Mouse (Mus musculus) MEL (cell line): ENCODE data around the gene Pnkp. TPM values are rescaled to one million over a fixed set of nuclear protein-coding genes. Genes with fewer than 3 reads are reported as not detected.

Experiments used
- DNase-seq: peaks from one replicate; pipeline ENCODE4 v3.0.0; 2011; ENCODE audit warnings: low read depth, low spot score
- H3K27ac ChIP-seq: 2 replicates; pipeline ENCODE4 v1.5.1; 2012; ENCODE audit warnings: low read depth, mild to moderate bottlenecking, control low read depth, low read length, moderate library complexity; ENCODE audit not compliant: control insufficient read depth
- H3K27me3 ChIP-seq, 2 experiments: fragments of 150-350 bp in 1 of 2; sonication (generic) in 1 of 2; 2 replicates each; pipeline ENCODE4 v1.6.1; 2012; ENCODE audit warnings: low read length in 2 of 2, mild to moderate bottlenecking in 2 of 2, improper control_type of control experiment in 1 of 2, moderate library complexity in 1 of 2; ENCODE audit not compliant: insufficient read depth in 2 of 2, control insufficient read depth in 1 of 2
- H3K36me3 ChIP-seq, 2 experiments: 2 replicates each; pipeline ENCODE4 v1.6.1; 2012 to 2014; ENCODE audit warnings: low read length in 2 of 2, improper control_type of control experiment in 1 of 2, inconsistent platforms in 1 of 2, mild to moderate bottlenecking in 1 of 2; ENCODE audit not compliant: insufficient read depth in 2 of 2, control insufficient read depth in 1 of 2
- H3K4me1 ChIP-seq, 2 experiments: fragments of 150-350 bp in 1 of 2; sonication (generic) in 1 of 2; 2 replicates each; pipeline ENCODE4 v1.6.1; 2012; ENCODE audit warnings: low read length in 2 of 2, improper control_type of control experiment in 1 of 2, mild to moderate bottlenecking in 1 of 2; ENCODE audit not compliant: insufficient read depth in 2 of 2, control insufficient read depth in 1 of 2
- H3K4me3 ChIP-seq, 2 experiments: fragments of 150-350 bp in 1 of 2; sonication (generic) in 1 of 2; 2 replicates each; pipeline ENCODE4 v1.5.1; 2012; ENCODE audit warnings: low read depth in 2 of 2, low read length in 2 of 2, mild to moderate bottlenecking in 2 of 2, moderate library complexity in 2 of 2, control low read depth in 1 of 2, improper control_type of control experiment in 1 of 2; ENCODE audit not compliant: control insufficient read depth in 1 of 2, insufficient read depth in 1 of 2
- H3K79me2 ChIP-seq: 2 replicates; pipeline ENCODE4 v1.6.1; 2012; ENCODE audit warnings: mild to moderate bottlenecking, low read length, moderate library complexity; ENCODE audit not compliant: control insufficient read depth, poor library complexity, insufficient read depth
- H3K9ac ChIP-seq: 2 replicates; pipeline ENCODE4 v1.6.1; 2012; ENCODE audit warnings: low read depth, mild to moderate bottlenecking, control low read depth, low read length, moderate library complexity; ENCODE audit not compliant: control insufficient read depth, poor library complexity, severe bottlenecking
- H3K9me3 ChIP-seq: fragments of 150-350 bp; sonication (generic); replicated peaks from 2 replicates; pipeline ENCODE4 v1.6.1; 2012; ENCODE audit warnings: mild to moderate bottlenecking, low read length, improper control_type of control experiment, moderate library complexity; ENCODE audit not compliant: insufficient read depth
- BHLHE40 ChIP-seq: IDR thresholded peaks from 2 replicates; pipeline ENCODE4 v1.6.1; 2012; ENCODE audit warnings: low read depth, mild to moderate bottlenecking, inconsistent platforms, low read length, improper control_type of control experiment, borderline replicate concordance
- CHD2 ChIP-seq: IDR thresholded peaks from 2 replicates; pipeline ENCODE4 v1.6.1; 2011; ENCODE audit warnings: low read length, improper control_type of control experiment
- CTCF ChIP-seq, 3 experiments: IDR thresholded peaks in 2 of 3; conservative IDR thresholded peaks in 1 of 3; 2 replicates each; pipeline ENCODE4 v1.5.1; 2011 to 2012; ENCODE audit warnings: low read length in 3 of 3, low read depth in 2 of 3, mild to moderate bottlenecking in 2 of 3, improper control_type of control experiment in 1 of 3, inconsistent platforms in 1 of 3, mixed read lengths in 1 of 3, moderate library complexity in 1 of 3; ENCODE audit not compliant: control insufficient read depth in 1 of 3, insufficient read depth in 1 of 3, poor library complexity in 1 of 3, severe bottlenecking in 1 of 3
- E2F4 ChIP-seq: IDR thresholded peaks from 2 replicates; pipeline ENCODE4 v1.6.1; 2011; ENCODE audit warnings: low read depth, low read length, improper control_type of control experiment, borderline replicate concordance
- ELF1 ChIP-seq: IDR thresholded peaks from 2 replicates; pipeline ENCODE4 v1.6.1; 2014; ENCODE audit warnings: low read depth, mild to moderate bottlenecking, inconsistent platforms, low read length, improper control_type of control experiment, moderate library complexity
- EP300 ChIP-seq, 2 experiments: IDR thresholded peaks; 2 replicates each; pipeline ENCODE4 v1.6.1; 2011; ENCODE audit warnings: improper control_type of control experiment in 2 of 2, low read length in 2 of 2, low read depth in 1 of 2, mild to moderate bottlenecking in 1 of 2
- ETS1 ChIP-seq: IDR thresholded peaks from 2 replicates; pipeline ENCODE4 v1.6.1; 2012; ENCODE audit warnings: low read depth, mild to moderate bottlenecking, inconsistent platforms, low read length, improper control_type of control experiment, moderate library complexity
- GABPA ChIP-seq: IDR thresholded peaks from 2 replicates; pipeline ENCODE4 v1.6.1; 2012; ENCODE audit warnings: low read depth, mild to moderate bottlenecking, inconsistent platforms, low read length, improper control_type of control experiment, moderate library complexity
- GATA1 ChIP-seq: IDR thresholded peaks from 2 replicates; pipeline ENCODE4 v1.6.1; 2011; ENCODE audit warnings: low read depth, low read length, improper control_type of control experiment
- HCFC1 ChIP-seq: IDR thresholded peaks from 2 replicates; pipeline ENCODE4 v1.6.1; 2012; ENCODE audit warnings: low read depth, mild to moderate bottlenecking, inconsistent platforms, low read length, improper control_type of control experiment, moderate library complexity
- JUND ChIP-seq: IDR thresholded peaks from 2 replicates; pipeline ENCODE4 v1.6.1; 2011; ENCODE audit warnings: low read depth, mild to moderate bottlenecking, improper control_type of control experiment, low read length
- KAT2A ChIP-seq: conservative IDR thresholded peaks from 2 replicates; pipeline ENCODE4 v1.6.1; 2012; ENCODE audit warnings: low read depth, low read length, improper control_type of control experiment, inconsistent platforms
- MAX ChIP-seq: IDR thresholded peaks from 2 replicates; pipeline ENCODE4 v1.6.1; 2011; ENCODE audit warnings: low read length, improper control_type of control experiment
- MAZ ChIP-seq: IDR thresholded peaks from 2 replicates; pipeline ENCODE4 v1.6.1; 2012; ENCODE audit warnings: low read depth, mild to moderate bottlenecking, inconsistent platforms, low read length, improper control_type of control experiment
- MYB ChIP-seq: IDR thresholded peaks from 2 replicates; pipeline ENCODE4 v1.6.1; 2011; ENCODE audit warnings: mild to moderate bottlenecking, low read depth, low read length, improper control_type of control experiment
- MYC ChIP-seq: IDR thresholded peaks from 2 replicates; pipeline ENCODE4 v1.6.1; 2011; ENCODE audit warnings: low read depth, mild to moderate bottlenecking, low read length, improper control_type of control experiment, moderate library complexity
- POLR2AphosphoS2 ChIP-seq: IDR thresholded peaks from 2 replicates; pipeline ENCODE4 v1.6.1; 2011; ENCODE audit warnings: low read length, improper control_type of control experiment
- POLR2AphosphoS5 ChIP-seq: IDR thresholded peaks from 2 replicates; pipeline ENCODE4 v1.6.1; 2012; ENCODE audit warnings: low read depth, borderline replicate concordance, mild to moderate bottlenecking, inconsistent platforms, low read length, moderate library complexity, mixed read lengths
- RAD21 ChIP-seq: IDR thresholded peaks from 2 replicates; pipeline ENCODE4 v1.6.1; 2011; ENCODE audit warnings: mild to moderate bottlenecking, low read depth, low read length, improper control_type of control experiment
- RCOR1 ChIP-seq: IDR thresholded peaks from 2 replicates; pipeline ENCODE4 v1.6.1; 2012; ENCODE audit warnings: low read depth, mild to moderate bottlenecking, inconsistent platforms, low read length, improper control_type of control experiment
- SMC3 ChIP-seq: IDR thresholded peaks from 2 replicates; pipeline ENCODE4 v1.6.1; 2011; ENCODE audit warnings: low read depth, low read length, improper control_type of control experiment
- TAL1 ChIP-seq: IDR thresholded peaks from 2 replicates; pipeline ENCODE4 v1.6.1; 2012; ENCODE audit warnings: mild to moderate bottlenecking, inconsistent platforms, low read length, moderate library complexity, mixed read lengths
- TBP ChIP-seq: IDR thresholded peaks from 2 replicates; pipeline ENCODE4 v1.8.0; 2011; ENCODE audit warnings: low read depth, low read length, improper control_type of control experiment
- TCF12 ChIP-seq: IDR thresholded peaks from 2 replicates; pipeline ENCODE4 v1.6.1; 2014; ENCODE audit warnings: low read depth, mild to moderate bottlenecking, inconsistent platforms, low read length, improper control_type of control experiment, moderate library complexity
- UBTF ChIP-seq: IDR thresholded peaks from 2 replicates; pipeline ENCODE4 v1.6.1; 2012; ENCODE audit warnings: low read depth, mild to moderate bottlenecking, inconsistent platforms, low read length, improper control_type of control experiment, moderate library complexity, borderline replicate concordance; ENCODE audit not compliant: insufficient read depth
- USF1 ChIP-seq: IDR thresholded peaks from 2 replicates; pipeline ENCODE4 v1.6.1; 2014; ENCODE audit warnings: low read depth, mild to moderate bottlenecking, inconsistent platforms, low read length, improper control_type of control experiment, moderate library complexity
- USF2 ChIP-seq, 2 experiments: IDR thresholded peaks; 2 replicates each; pipeline ENCODE4 v1.6.1; 2011 to 2012; ENCODE audit warnings: improper control_type of control experiment in 2 of 2, low read length in 2 of 2, borderline replicate concordance in 1 of 2, inconsistent platforms in 1 of 2, low read depth in 1 of 2, mild to moderate bottlenecking in 1 of 2; ENCODE audit not compliant: insufficient read depth in 1 of 2
- ZNF384 ChIP-seq: IDR thresholded peaks from 2 replicates; pipeline ENCODE4 v1.6.1; 2012; ENCODE audit warnings: low read depth, mild to moderate bottlenecking, inconsistent platforms, low read length, improper control_type of control experiment
- polyA plus RNA-seq, 2 experiments: library from polyadenylated mRNA; stranded (reverse) in 1 of 2; unstranded in 1 of 2; fragments of >175 nt in 1 of 2; fragments of >200 nt in 1 of 2; gene quantifications; 2 replicates each; pipeline versions ENCODE4 v1.2.1 to v1.2.4; 2012; ENCODE audit warnings: low replicate concordance in 2 of 2, low read depth in 1 of 2; ENCODE audit not compliant: insufficient read length in 2 of 2, insufficient read depth in 1 of 2, missing spikeins in 1 of 2
- total RNA-seq: library from RNA; depleted of rRNA; stranded (reverse); fragments of 300-350 nt; gene quantifications from 2 replicates; pipeline ENCODE4 v1.2.3, GENCODE M21; 2012

The Pnkp gene
- total and polyA plus RNA-seq, 3 experiments, result 39.3 to 45.6 TPM; not detected in 1

DNA sequence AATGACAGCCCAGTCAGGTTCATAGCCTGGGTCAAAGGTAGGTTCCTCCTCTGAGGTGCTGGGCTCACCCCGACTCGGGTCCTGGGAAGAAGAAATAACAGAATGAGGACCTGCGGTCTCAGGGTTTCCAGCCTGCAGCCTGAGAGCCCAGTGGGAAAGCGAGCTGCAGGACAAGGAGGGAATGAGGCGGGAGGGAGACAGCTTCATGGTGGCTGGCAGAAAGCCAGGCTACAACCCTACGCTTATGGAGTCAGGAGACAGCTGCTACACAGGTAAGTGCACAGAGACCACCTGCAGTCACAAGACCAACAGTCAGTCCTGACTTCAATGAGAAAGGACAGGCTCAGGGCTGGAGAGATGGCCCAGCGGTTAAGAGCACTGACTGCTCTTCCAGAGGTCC lies 10.1 kb upstream of the Pnkp start:
- peaks cover 25% of the 10 kb centered on the region for H3K79me2 ChIP-seq
- H3K27ac ChIP-seq, result no peak overlapping the region
- TF ChIP-seq CTCF (IDR thresholded peaks at IDR 0.05 in 2 of 3, conservative IDR thresholded peaks at IDR 0.05 in 1 of 3; ENCODE audit: control insufficient read depth in 1 of 3, insufficient read depth in 1 of 3, low read depth in 2 of 3, low read length in 3 of 3, poor library complexity in 1 of 3, severe bottlenecking in 1 of 3) (no peak), JUND (no peak), MYC (no peak), TCF12 (no peak), MAZ (no peak), POLR2AphosphoS2 (no peak), ZNF384 (no peak), EP300 (IDR thresholded peaks at IDR 0.05; ENCODE audit: low read depth in 1 of 2, low read length in 2 of 2) (no peak), ETS1 (no peak), UBTF (no peak), BHLHE40 (no peak), E2F4 (no peak), USF2 (IDR thresholded peaks at IDR 0.05; ENCODE audit: borderline replicate concordance in 1 of 2, insufficient read depth in 1 of 2, low read depth in 1 of 2, low read length in 2 of 2) (no peak), HCFC1 (no peak), TBP (no peak), RAD21 (no peak), GATA1 (no peak), KAT2A (no peak), POLR2AphosphoS5 (no peak)
- no peak overlapping the region for H3K4me3 ChIP-seq
- no peak for DNase-seq
- H3K36me3 ChIP-seq, result peaks cover 0 to 5% of the 10 kb centered on the region in 2 experiments; a peak in 1 of 4 replicates
- H3K9me3 ChIP-seq, result no peaks in the 10 kb centered on the region
- H3K27me3 ChIP-seq, result no peaks in the 10 kb centered on the region
- H3K4me1 ChIP-seq, result peaks cover 0 to 13% of the 10 kb centered on the region in 2 experiments; a peak in 2 of 4 replicates
- no peak overlapping the region for H3K9ac ChIP-seq

DNA sequence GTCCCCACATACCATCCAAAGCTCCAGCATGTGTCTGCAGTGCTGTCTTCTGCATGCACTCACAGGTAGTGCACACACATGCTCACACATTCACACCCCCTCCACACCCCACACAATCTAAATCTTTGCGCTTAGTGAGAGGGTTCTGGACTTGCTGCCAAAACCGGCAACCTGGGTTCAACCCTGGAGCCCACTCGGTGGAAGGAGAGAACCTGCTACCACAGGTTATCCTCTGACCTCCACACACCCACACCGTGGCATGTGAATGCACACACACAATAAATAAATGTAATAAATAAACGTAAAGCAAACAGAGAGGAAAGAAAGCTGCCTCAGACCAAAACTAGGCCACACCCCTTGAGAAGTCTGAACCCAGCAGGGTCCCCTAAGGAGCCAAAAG lies 9.2 kb upstream of the Pnkp start:
- H3K36me3 ChIP-seq, result peaks cover 0 to 5% of the 10 kb centered on the region in 2 experiments; a peak in 1 of 4 replicates
- H3K4me1 ChIP-seq, result peaks cover 0 to 13% of the 10 kb centered on the region in 2 experiments; a peak in 2 of 4 replicates
- H3K27ac ChIP-seq, result no peak overlapping the region
- H3K9ac ChIP-seq, result peak overlapping the region; percentile 33
- no peak for DNase-seq
- H3K4me3 ChIP-seq, result peak overlapping the region; percentile 78 to 96
- H3K27me3 ChIP-seq, result no peaks in the 10 kb centered on the region
- no peaks in the 10 kb centered on the region for H3K9me3 ChIP-seq
- peaks cover 28% of the 10 kb centered on the region for H3K79me2 ChIP-seq
- TF ChIP-seq EP300 (IDR thresholded peaks at IDR 0.05; ENCODE audit: low read depth in 1 of 2, low read length in 2 of 2) (no peak), TBP (no peak), MAX (no peak), MYB (no peak), USF1 (no peak), JUND (no peak), POLR2AphosphoS2 (no peak), RCOR1 (no peak), GABPA (no peak), ZNF384 (no peak), ETS1 (no peak), USF2 (IDR thresholded peaks at IDR 0.05; ENCODE audit: borderline replicate concordance in 1 of 2, insufficient read depth in 1 of 2, low read depth in 1 of 2, low read length in 2 of 2) (no peak), ELF1 (no peak), POLR2AphosphoS5 (no peak), HCFC1 (no peak), E2F4 (no peak), CHD2 (no peak), SMC3 (no peak), MYC (no peak), TAL1 (no peak)
- TF ChIP-seq, all 39 proteins: peak for 0
